Mouse (Mus musculus): ENCODE results near the gene Acadvl. TPM values are rescaled to one million over a fixed set of nuclear protein-coding genes. Genes with fewer than 3 reads are reported as not detected.
A peak's percentile ranks its signal among the peaks of the same experiment; 100 is the strongest.

Gene Acadvl
- 59.8 and 61.9 TPM in 2 replicates for polyA plus RNA-seq (2016; fragmentation: Nextera tagmentation; extraction: Ambion mirVana)

- H3K4me1 ChIP-seq: peaks cover 44% of the 10 kb centered on the region
- ATAC-seq (ENCODE audit: low FRiP score): peak; percentile 67
These were observed at the start of gene Acadvl for GRCm38 (mm10) chr11:70014880-70015558. Gene Acadvl (minus strand): TSS chr11:70015411.

GRCm38 (mm10) chr11:70063053-70063452 lies 47.8 kb upstream of the Acadvl start:
- ATAC-seq (ENCODE audit: low FRiP score): no peak
- WGBS: 70% methylated on average over 3 of the region's 3 CpGs

More at GRCm38 (mm10) chr11:70014880-70015558, at the start of gene Acadvl:
- peak within 1 kb of the TSS; percentile 70 for H3K9ac ChIP-seq
- peak within 1 kb of the TSS; percentile 86 for H3K4me2 ChIP-seq (replicated peaks)
- peaks cover 36% of the 10 kb centered on the region for H3K36me3 ChIP-seq
- H3K27ac ChIP-seq: peak within 1 kb of the TSS; percentile 58
- H3K9me3 ChIP-seq (replicated peaks): no peaks in the 10 kb centered on the region
- under 1% methylated on average over 35 of the region's 35 CpGs for whole genome bisulfite sequencing
- no peaks in the 10 kb centered on the region for H3K27me3 ChIP-seq
- H3K4me3 ChIP-seq: peak within 1 kb of the TSS; percentile 50

GRCm38 (mm10) chr11:70059930-70060329 lies 44.7 kb upstream of the Acadvl start:
- Histone ChIP-seq H3K27me3 (no peaks in the 10 kb centered on the region), H3K4me1 (peaks cover 3% of the 10 kb centered on the region), H3K4me3 (no peak overlapping the region), H3K9ac (no peak overlapping the region), H3K27ac (no peak overlapping the region), H3K9me3 (replicated peaks) (peaks cover 7% of the 10 kb centered on the region), H3K4me2 (replicated peaks) (no peak overlapping the region), H3K36me3 (no peaks in the 10 kb centered on the region)
- WGBS: 69% methylated on average over 6 of the region's 6 CpGs
- ATAC-seq (ENCODE audit: low FRiP score): no peak

More at GRCm38 (mm10) chr11:70063053-70063452, 47.8 kb upstream of the Acadvl start:
- Histone ChIP-seq H3K4me3 (no peak overlapping the region), H3K27me3 (no peaks in the 10 kb centered on the region), H3K27ac (no peak overlapping the region), H3K9ac (no peak overlapping the region), H3K36me3 (no peaks in the 10 kb centered on the region), H3K4me1 (no peaks in the 10 kb centered on the region; the same call in 1 of the 2 replicates), H3K9me3 (replicated peaks) (peaks cover 7% of the 10 kb centered on the region), H3K4me2 (replicated peaks) (no peak overlapping the region)

- Histone ChIP-seq H3K4me3 (no peak overlapping the region), H3K27me3 (0 out of 2 replicates have a peak, but pooled peaks cover 2% of the 10 kb centered on the region), H3K9me3 (replicated peaks) (0 out of 2 replicates have a peak, but pooled peaks cover 2% of the 10 kb centered on the region), H3K9ac (no peak overlapping the region), H3K4me2 (replicated peaks) (no peak overlapping the region), H3K27ac (no peak overlapping the region), H3K4me1 (peaks cover 3% of the 10 kb centered on the region), H3K36me3 (no peaks in the 10 kb centered on the region)
- ATAC-seq (ENCODE audit: low FRiP score): no peak
- WGBS: 76% methylated on average over 9 of the region's 9 CpGs
These were observed 42.6 kb upstream of the Acadvl start for GRCm38 (mm10) chr11:70057805-70058204.

GRCm38 (mm10) chr11:70055618-70056214 lies 40.5 kb upstream of the Acadvl start:
- H3K4me3 ChIP-seq: no peak overlapping the region
- peak overlapping the region; percentile 24 for H3K4me2 ChIP-seq (replicated peaks)
- H3K27ac ChIP-seq: no peak overlapping the region
- H3K27me3 ChIP-seq: 0 out of 2 replicates have a peak, but pooled peaks cover 2% of the 10 kb centered on the region
- no peaks in the 10 kb centered on the region for H3K9me3 ChIP-seq (replicated peaks)
- H3K36me3 ChIP-seq: no peaks in the 10 kb centered on the region
- 26% methylated on average over 18 of the region's 18 CpGs for WGBS
- peak; percentile 38 for ATAC-seq (ENCODE audit: low FRiP score)
- 0 out of 2 replicates have a peak overlapping the region, but pooled peaks have one; percentile 13 for H3K9ac ChIP-seq
- H3K4me1 ChIP-seq: peaks cover 3% of the 10 kb centered on the region

- Histone ChIP-seq H3K36me3 (no peaks in the 10 kb centered on the region), H3K4me3 (no peak within 1 kb of the TSS), H3K9ac (no peak within 1 kb of the TSS), H3K4me1 (peaks cover 3% of the 10 kb centered on the region), H3K4me2 (replicated peaks) (no peak within 1 kb of the TSS), H3K27me3 (0 out of 2 replicates have a peak, but pooled peaks cover 2% of the 10 kb centered on the region), H3K27ac (no peak within 1 kb of the TSS), H3K9me3 (replicated peaks) (no peaks in the 10 kb centered on the region)
- ATAC-seq (ENCODE audit: low FRiP score): no peak
- WGBS: 85% methylated on average over 10 of the region's 10 CpGs
These were observed 38.8 kb upstream of the Acadvl start, which contains the start of gene Asgr1 for GRCm38 (mm10) chr11:70053898-70054570. Gene Asgr1 (plus strand): TSS chr11:70054085.

- Histone ChIP-seq H3K9me3 (replicated peaks) (no peaks in the 10 kb centered on the region), H3K9ac (no peak overlapping the region)
- 82% methylated on average over 7 of the region's 7 CpGs for WGBS
These were observed 37.9 kb upstream of the Acadvl start for GRCm38 (mm10) chr11:70053156-70053555.

GRCm38 (mm10) chr11:70049816-70050215 lies 34.6 kb upstream of the Acadvl start:
- no peak overlapping the region for H3K4me3 ChIP-seq
- no peak overlapping the region for H3K27ac ChIP-seq
- H3K9ac ChIP-seq: no peak overlapping the region
- 0 out of 2 replicates have a peak, but pooled peaks cover 2% of the 10 kb centered on the region for H3K27me3 ChIP-seq
- H3K4me1 ChIP-seq: peaks cover 4% of the 10 kb centered on the region; the same call in 1 of the 2 replicates
- ATAC-seq (ENCODE audit: low FRiP score): no peak
- H3K4me2 ChIP-seq (replicated peaks): no peak overlapping the region
- WGBS: 57% methylated on average over 10 of the region's 10 CpGs
- H3K9me3 ChIP-seq (replicated peaks): no peaks in the 10 kb centered on the region
- peaks cover 7% of the 10 kb centered on the region; the same call in 1 of the 2 replicates for H3K36me3 ChIP-seq

More at GRCm38 (mm10) chr11:70053156-70053555, 37.9 kb upstream of the Acadvl start:
- no peaks in the 10 kb centered on the region for H3K36me3 ChIP-seq
- no peak overlapping the region for H3K4me3 ChIP-seq
- H3K4me2 ChIP-seq (replicated peaks): no peak overlapping the region
- H3K27ac ChIP-seq: no peak overlapping the region
- 0 out of 2 replicates have a peak, but pooled peaks cover 2% of the 10 kb centered on the region for H3K27me3 ChIP-seq
- no peak for ATAC-seq (ENCODE audit: low FRiP score)
- peaks cover 3% of the 10 kb centered on the region for H3K4me1 ChIP-seq

- peaks cover 12% of the 10 kb centered on the region for H3K36me3 ChIP-seq
- H3K27me3 ChIP-seq: 0 out of 2 replicates have a peak, but pooled peaks cover 2% of the 10 kb centered on the region
- peaks cover 4% of the 10 kb centered on the region; the same call in 1 of the 2 replicates for H3K4me1 ChIP-seq
- WGBS: 73% methylated on average over 6 of the region's 6 CpGs
- no peak overlapping the region for H3K4me3 ChIP-seq
- no peak overlapping the region for H3K27ac ChIP-seq
- no peak for ATAC-seq (ENCODE audit: low FRiP score)
- no peak overlapping the region for H3K4me2 ChIP-seq (replicated peaks)
- no peaks in the 10 kb centered on the region for H3K9me3 ChIP-seq (replicated peaks)
- no peak overlapping the region for H3K9ac ChIP-seq
These were observed 34.2 kb upstream of the Acadvl start for GRCm38 (mm10) chr11:70049366-70049765.

GRCm38 (mm10) chr11:70045435-70045834 lies 30.2 kb upstream of the Acadvl start:
- Histone ChIP-seq H3K27me3 (no peaks in the 10 kb centered on the region), H3K4me2 (replicated peaks) (no peak overlapping the region), H3K4me3 (no peak overlapping the region), H3K4me1 (peaks cover 9% of the 10 kb centered on the region; the same call in 1 of the 2 replicates), H3K27ac (0 out of 2 replicates have a peak overlapping the region, but pooled peaks have one; percentile 7), H3K9me3 (replicated peaks) (no peaks in the 10 kb centered on the region), H3K9ac (no peak overlapping the region), H3K36me3 (peaks cover 49% of the 10 kb centered on the region)
- no peak for ATAC-seq (ENCODE audit: low FRiP score)
- WGBS: 36% methylated on average over 9 of the region's 9 CpGs

GRCm38 (mm10) chr11:70043665-70044064 lies 28.5 kb upstream of the Acadvl start:
- Histone ChIP-seq H3K9ac (no peak overlapping the region), H3K4me3 (no peak overlapping the region), H3K4me1 (peaks cover 9% of the 10 kb centered on the region; the same call in 1 of the 2 replicates), H3K9me3 (replicated peaks) (no peaks in the 10 kb centered on the region), H3K27me3 (no peaks in the 10 kb centered on the region), H3K36me3 (peaks cover 66% of the 10 kb centered on the region), H3K27ac (peak overlapping the region; percentile 23; the same call in 1 of the 2 replicates), H3K4me2 (replicated peaks) (no peak overlapping the region)
- WGBS: 80% methylated on average over 7 of the region's 7 CpGs
- ATAC-seq (ENCODE audit: low FRiP score): no peak

Measured in hindbrain, embryonic 12.5 days (tissue).